Mouse (Mus musculus) left cerebral cortex, postnatal 25 days (tissue): ENCODE results near the gene Clns1a. TPM values are rescaled to one million over a fixed set of nuclear protein-coding genes. Genes with fewer than 3 reads are reported as not detected.

Experiments used
- DNase-seq, 2 experiments: peaks; one replicate each; pipeline ENCODE4 v3.0.0; 2022; ENCODE audit warnings: low spot score in 2 of 2, mixed read lengths in 1 of 2
- intact Hi-C: fragments of 180-260 bp; cut with DNase I; formaldehyde crosslinking; loops from one replicate; pipeline ENCODE4 v1.15.1; 2025
- total RNA-seq, 2 experiments: library from RNA; stranded (reverse); gene quantifications; 2 replicates each; pipeline ENCODE4 v1.2.3; 2021

Clns1a gene
- 10 to 100 TPM; 76.2 to 89.9 TPM for total RNA-seq

DNA sequence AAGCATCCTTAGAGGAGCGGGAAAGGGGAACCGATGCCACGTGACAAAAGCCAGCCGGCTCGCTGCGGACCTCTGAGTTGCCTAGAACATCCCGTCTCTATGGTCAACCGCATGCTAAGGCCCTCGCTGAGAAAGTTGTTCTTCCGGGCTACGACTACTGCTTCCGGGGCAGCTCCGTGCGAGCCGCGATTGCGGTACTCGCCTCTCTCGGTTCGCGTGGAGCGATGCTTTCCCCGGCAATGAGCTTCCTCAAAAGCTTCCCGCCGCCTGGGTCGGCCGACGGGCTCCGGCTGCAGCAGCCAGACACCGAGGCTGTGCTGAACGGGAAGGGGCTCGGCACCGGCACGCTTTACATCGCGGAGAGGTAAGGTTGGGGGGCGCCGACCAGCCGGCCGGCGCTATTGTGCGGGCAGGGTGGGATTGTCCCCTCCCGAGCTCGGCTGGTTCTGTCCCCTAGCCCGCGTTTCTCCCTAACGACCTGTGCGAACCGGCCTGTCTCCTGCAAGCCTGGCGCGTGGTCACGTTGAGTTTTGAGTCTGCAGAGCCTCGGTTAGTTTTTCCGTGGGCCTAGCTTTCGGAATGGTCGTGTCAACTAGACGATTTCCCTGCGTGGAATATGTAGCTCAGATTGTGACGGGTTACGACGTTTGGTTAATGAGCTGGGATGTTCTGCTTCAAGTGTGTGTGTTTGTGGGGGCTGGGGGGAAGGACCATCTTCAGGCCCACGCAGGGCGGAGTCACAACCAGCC, at the start of gene Clns1a:
Gene Clns1a, plus strand, starts transcription at position 129 of the 749 bp plus-strand sequence.
- intact Hi-C loops: loop anchor here (2.0 to 5.0 kb wide), 2 partner anchors 114 to 216 kb away; partner anchors contain the start of gene Ints4
- DNase-seq: peak; percentile 93 to 97

DNA sequence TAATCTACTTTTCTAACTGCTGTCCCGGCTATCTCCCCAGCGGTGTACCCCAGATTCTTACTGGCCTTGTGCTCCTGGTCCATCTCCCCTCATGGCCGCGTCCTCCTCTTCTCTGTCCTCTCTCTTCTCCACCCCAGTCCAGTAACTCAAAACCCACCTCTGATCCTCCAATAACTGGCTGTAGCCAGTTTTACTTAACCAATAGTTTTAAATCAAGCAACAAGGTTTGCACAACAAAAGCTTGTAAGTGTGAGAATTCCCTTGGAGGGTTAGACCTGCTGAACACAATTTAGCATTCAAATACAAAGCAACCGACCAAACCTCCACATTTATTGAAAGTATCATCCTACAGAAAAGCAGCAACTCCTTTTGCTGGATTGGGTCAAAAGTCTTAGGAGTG, 48.8 kb upstream of the Clns1a start:
- intact Hi-C loops: no loop called here
- DNase-seq: no peak

DNA sequence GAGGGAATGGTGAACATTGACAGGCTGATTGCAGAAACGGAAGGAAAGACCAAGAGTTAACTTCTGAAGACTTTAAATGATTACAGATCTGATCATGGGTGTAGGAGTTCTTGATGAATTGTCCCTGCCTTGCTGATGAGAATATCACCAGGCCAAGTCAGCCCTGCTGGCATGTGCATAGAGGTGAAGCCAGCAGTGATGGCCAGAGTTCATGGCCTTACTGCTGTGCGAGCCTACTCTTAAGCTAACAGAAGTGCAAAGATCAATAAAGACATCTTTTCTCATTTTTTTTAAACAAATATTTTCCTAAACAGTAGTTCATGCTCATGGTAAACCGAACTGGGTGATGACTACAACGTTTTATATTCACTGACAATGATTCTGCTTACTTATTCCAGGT, 45.7 kb upstream of the Clns1a start:
- DNase-seq: no peak
- intact Hi-C loops: no loop called here

DNA sequence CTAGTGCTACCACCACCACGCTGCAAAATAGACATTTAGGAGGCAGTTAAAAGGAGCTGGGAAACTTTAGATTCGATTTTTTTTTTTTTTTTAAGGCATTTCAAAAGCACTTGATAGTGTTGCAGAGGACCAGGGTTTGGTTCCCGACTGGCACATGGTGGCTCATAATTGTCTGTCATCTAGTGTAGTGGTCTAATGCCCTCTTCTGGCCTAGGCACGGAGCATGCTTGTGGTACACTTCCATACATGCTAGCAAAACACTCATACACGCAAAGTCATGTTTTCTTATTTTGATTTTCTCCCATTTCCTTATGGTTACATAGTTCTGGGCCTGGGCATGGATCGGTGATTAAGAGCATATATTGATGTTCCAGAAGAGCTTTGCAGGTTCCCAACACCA, 40.3 kb upstream of the Clns1a start:
- intact Hi-C loops: no loop called here
- DNase-seq: no peak

DNA sequence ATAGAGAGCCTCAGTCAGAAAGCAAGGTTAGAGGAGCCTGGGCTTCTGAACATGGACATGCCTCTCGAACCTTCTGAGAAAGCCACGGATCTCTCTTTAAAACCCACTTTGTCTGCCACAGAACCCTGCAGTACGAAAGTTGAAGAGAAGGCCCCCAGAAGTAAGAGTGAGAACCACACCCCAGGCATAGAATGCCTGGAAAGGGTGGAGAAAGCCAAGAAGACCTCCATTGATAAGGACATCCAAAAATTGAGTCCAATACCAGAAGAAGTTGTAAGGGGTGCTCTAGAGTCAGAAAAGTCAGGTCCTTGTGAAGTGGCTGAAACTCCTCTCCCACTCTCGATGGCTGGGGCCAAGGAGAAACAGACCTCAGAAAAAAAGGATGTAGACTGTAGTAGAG, 34.8 kb upstream of the Clns1a start:
- DNase-seq: no peak
- intact Hi-C loops: no loop called here

DNA sequence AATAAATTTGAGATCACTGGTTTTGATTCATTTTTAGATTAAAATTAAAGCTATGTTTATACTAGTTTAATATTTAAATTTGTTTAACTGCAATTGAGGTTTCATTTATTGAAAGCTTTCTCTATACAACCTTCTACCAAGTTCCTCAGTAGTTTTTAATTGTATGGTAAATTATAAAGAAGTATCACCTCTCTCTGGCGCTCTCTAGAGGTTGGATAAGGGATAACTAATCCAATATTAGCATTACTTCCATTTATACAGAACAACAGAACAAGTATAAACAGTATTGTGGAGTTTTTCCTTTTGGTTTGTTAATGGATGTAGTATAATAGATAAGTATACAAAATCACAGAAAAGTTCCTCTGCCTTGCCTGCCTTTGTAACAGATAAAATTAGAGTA, 17.2 kb upstream of the Clns1a start:
- intact Hi-C loops: loop anchor here (5.0 kb wide), 1 partner anchor 102 kb away; the partner anchor contains the start of genes Aamdc and Rsf1
- DNase-seq: no peak

DNA sequence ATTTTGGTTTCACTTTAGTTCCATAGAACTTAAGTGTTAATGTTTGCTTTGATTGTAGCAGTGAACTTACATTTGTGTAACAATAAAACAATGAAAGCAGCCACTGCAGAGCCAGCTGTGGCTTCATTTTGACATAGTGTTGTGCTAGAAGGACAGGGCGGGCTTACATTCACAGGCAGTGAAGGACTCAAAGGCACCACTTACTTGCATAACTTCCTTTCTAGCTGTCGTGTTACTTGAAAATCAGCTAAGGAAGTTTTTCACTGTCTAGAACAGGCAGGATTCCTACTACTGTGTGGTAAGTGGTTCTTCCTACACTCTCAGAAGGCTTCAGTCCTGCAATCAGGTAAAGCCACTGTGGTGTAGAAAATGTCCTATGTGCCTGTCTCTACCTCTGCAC, 8.6 kb upstream of the Clns1a start:
- intact Hi-C loops: no loop called here
- no peak for DNase-seq

DNA sequence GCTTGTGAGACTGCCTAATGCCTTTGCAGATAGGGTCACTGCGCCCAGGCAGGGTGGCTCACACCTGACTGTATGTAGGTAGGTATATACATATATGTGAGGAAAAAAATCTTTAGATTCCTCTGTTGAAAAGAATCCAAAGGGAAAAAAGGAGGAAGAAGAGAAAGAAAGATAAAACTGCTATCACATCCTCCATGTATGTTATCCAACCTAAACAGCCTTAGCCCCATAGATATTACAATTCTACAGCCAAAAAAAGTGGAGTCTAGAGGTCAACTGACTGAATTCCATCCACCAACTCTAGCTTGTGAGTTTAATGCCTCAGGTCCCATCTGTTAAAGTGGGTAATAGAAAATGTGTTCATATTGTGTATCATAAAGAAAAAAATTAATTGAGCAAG, 993 bp upstream of the Clns1a start:
- intact Hi-C loops: loop anchor here (5.0 kb wide), 1 partner anchor 113 kb away; no protein-coding TSS in a partner anchor
- no peak for DNase-seq

DNA sequence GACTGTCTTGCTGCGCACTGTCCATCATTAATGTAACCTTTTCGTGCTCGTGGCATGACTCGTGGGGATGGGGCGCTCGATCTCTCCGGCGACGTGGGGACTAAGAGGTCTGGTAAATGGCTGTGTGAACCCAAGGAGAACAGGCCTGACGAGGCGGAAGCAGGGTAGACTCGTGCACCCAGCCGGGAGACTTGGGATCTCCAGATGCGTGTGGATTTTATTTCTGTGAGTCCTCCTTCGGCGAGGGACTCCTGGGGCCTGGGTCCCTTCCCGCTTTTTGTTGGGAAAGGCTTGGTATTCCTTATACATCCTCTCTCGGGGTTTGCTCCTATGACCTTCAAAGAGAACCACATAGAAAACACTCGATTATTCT, 315 bp upstream of the Clns1a start:
- intact Hi-C loops: loop anchor here (2.0 to 5.0 kb wide), 2 partner anchors 114 to 215 kb away; partner anchors contain the start of gene Ints4
- DNase-seq: no peak

DNA sequence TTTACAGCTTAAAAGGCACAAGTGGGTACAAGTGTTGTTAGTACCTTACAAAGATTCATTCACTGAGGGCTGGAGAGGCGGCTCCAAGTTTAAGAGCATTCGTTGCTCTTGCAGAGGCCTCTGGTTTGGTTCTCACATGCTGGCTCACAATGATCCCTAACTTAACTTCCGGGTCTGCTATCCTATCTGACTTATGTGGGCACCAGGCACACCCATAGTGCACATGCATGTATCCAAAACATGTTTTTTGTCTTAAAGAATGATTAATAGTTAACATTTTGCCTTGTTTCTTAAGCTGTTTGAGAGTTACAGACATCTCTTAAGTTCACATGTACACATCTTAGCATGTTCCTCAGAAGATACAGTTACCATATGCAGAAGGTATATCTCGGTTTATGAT, 3.7 kb downstream of the Clns1a start:
- DNase-seq: no peak
- intact Hi-C loops: no loop called here

DNA sequence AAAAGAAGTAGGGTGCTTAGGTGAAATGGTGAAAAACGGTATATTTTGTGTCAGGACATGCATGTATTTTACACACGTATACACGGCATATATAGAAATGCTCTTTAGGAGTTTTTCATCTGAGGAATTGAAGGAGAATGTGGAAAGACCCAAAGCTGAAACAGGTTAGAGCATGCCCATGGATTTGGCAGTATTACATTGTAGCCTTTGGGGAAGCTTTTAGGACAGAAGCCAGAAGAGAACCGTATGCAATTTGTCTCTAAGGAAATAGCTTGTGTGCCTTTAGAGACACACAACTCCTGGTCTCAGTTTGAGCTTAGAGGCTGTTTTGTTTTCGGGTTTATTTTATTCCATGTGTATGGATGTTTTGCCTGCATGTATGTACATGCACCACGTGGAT, 4.7 kb downstream of the Clns1a start:
- intact Hi-C loops: no loop called here
- DNase-seq: no peak

DNA sequence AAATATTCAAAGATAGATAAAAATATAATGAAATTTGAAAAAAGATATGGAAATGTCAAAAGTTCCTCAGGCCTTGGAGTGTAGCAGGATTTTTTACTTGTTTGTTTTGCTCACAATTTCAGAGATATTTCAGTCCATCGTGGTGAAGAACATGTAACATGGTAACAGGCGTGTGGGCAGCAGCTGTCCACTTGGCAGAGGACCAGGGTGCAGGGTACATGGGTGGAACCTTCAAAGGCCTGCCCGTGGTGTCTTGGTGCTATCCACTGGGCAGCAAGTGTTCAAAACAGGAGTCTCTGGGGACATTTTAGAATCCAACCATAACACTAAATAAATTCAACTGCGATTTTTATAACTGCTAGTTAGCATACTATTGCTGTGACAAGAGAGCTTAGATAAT, 10.7 kb downstream of the Clns1a start:
- no peak for DNase-seq
- intact Hi-C loops: no loop called here

DNA sequence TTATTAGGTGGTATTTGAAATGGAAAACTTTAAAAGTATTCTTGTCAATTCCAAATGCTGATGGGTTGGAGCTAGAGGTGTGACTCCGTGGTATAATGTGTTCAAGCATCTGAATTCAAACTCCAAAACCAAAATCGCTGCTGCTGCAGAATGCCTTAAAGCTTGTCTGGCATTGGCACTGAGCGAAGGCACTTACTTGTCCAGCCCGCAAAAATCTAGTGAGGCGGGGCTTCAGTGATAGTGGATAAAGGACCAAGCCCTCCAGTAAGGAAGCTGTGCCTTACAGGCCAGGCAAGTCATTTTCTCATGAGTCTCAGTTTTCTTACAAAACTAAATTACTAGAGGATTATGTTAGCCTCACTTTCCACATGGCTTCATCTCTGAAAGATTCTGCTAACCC, 11.4 kb downstream of the Clns1a start:
- DNase-seq: no peak
- intact Hi-C loops: no loop called here

DNA sequence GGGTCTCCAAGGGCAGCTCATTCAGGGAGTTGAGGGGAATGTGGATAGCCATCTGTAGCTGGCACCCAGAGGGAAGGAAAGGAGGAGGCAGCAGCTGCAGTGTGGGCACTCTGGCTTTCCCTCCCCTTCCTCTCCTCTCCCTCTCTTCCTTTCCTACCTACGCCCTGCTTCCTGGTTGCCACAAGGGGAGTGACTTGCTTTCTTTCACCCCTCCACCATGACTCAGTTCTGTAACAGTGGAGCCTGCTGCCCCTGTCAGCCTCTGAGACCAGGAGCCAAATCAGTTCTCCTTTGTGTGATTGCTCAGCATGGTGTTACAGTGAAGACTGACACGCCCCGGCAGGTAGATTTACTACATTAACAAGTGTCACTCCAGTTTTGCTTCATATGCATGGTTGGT, 12.8 kb downstream of the Clns1a start:
- intact Hi-C loops: no loop called here
- peak in 1 of 2 experiments; percentile 66 for DNase-seq

DNA sequence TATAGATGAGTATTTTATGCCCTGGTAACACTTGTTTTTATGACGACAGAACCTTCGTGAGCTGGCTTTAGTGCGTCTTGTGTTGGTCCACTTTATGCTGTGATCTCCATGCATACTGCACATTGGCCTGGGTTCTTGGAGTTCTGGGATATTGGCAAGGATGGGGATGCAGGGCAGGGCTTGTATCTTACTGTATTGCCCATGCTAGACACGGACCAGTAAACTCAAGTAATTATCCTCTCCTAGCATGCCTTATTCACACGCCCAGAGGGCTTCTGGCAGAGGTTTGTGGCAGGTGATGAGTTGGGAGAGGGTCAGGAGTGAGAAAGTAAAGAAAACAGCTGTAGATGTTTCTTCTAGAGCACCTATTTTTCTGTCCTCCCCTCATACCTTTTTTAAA, 18.2 kb downstream of the Clns1a start:
- no peak for DNase-seq
- intact Hi-C loops: no loop called here

DNA sequence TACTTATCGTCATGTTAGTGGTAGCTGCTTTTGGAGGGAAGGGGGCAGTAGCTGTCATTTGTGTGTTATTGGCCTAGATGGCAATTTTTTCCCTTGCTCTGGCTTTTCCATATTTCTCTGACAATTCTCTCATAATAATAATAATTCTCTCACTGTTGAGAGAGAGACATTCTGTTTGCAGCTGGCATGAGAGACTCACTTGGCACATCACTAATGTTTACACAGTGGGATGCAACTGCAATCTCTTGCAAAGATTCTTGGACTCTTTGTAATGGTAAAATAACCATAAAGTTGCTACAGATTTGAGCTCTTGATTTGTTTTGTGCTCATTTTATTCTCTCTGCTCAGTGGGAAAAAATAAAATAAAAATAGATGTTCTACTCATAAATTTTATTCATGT, 20.9 kb downstream of the Clns1a start:
- intact Hi-C loops: no loop called here
- DNase-seq: no peak

DNA sequence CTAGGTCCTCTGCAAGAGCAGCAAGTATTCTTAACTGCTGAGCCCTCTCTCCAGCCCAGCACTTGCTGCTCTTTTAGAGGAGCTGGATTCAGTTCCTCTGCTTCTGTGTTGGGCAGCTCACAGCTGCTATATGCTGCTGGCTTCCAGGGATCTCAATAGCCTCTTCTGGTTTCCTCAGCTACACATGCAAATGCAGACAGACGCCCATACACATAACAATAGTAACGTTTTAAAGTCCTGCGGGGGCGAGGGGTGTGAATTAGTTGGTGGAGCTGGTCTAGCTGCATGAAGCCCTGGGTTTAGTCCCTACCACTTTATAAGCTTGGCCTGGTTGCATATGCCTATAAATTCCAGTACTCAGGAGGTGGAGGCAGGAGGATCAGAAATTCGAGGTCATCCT, 22.6 kb downstream of the Clns1a start:
- peak in 1 of 2 experiments; percentile 84 for DNase-seq
- intact Hi-C loops: no loop called here

DNA sequence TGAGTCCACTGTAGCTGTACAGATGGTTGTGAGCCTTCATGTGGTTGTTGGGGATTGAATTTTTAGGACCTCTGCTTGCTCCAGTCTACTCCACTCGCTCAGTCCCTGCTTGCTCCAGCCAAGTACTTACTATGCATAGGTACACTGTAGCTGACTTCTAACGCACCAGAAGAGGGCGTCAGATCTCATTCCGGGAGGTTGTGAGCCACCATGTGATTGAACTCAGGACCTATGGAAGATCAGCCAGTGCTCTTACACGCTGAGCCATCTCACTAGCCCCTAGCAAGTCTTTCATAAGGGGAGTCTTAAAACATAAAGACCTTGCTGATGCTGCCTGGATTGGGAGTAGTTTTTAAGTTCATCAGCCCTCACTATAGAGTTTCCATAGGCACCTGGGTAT, 23.7 kb downstream of the Clns1a start:
- peak in 1 of 2 experiments; percentile 31 for DNase-seq
- intact Hi-C loops: no loop called here

DNA sequence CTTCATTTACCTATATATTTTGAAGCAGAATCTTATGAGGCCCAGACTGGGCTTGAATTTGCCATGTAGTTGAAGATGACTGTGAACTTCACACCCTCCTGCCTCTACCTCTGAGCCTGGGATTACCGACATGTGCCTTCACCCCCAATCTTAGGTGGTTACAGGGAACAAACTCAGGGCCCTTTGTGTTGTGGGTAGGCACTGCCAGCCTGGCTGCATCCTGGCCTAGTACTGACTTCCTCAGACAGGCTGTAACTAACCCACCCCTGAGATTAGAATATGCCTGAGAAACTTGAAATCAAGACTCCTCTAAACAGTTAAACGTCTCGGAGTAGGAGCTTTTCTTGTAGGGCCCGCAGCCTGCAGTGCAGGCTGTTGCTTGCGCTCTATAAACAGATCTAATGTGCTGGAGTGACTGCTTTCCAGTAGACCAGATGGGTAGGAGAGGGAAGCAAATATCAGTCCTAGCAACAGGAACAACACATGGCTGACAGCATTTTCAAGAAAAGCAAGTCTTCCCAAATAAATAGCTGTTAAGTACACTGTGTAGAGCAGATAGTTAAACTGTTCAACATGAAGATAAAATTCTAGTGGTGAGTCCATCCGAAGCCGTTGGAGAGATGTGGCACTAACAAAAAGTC, 26.0 kb downstream of the Clns1a start:
- DNase-seq: peak in 1 of 2 experiments; percentile 50
- intact Hi-C loops: no loop called here

DNA sequence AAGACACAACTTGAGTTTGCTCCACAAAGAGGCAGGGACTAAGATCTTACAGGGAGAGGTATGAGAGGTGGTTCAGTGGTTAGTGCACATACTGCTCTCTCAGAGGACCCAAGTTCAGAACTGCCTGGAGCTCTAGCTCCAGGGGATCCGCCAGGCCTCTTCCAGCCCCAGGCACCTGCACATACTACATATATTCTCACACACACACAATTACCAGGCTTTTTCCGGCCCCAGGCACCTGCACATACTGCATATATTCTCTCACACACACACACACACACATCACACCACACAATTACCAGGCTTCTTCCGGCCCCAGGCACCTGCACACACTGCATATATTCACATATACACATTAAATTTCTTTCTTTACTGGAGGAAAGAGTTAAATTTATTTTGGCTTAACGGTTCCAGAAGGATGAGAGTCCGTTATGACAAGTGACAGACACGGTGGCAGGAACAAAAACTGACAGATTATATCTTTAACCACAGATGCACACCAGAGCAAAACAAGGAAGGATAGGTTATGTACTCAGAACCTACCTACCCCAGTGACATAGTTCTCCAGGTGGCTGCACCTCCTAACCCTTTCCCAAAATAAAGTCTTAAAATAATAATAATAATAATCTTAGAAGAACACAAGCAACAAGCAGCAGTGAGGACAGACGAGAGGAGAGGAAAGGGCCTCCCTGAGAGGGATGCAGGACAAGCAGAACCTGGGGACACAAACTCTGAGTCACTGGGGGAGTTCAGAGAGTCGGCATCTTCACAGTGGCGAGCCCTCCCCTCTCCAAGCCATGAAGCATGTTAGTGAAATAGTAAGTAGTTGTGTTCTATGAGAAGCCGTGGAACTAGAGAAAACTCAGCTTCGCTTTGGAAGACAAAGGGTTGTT, 27.5 kb downstream of the Clns1a start:
- intact Hi-C loops: no loop called here

More for the DNA sequence above, 27.5 kb downstream of the Clns1a start:
- DNase-seq: no peak
